Mouse (Mus musculus) embryonic facial prominence, embryonic 11.5 days (tissue): ENCODE measurements at regions not wholly inside any gene's neighbourhood (a gene's known extent, or its start where the extent isn't known, plus 50 kb on each side); places are given as distances from the start of the nearest gene placed in this dataset.

Experiments used
- ATAC-seq: fragments of 200-750 bp; cut with Nextera tagmentation; replicated peaks from 2 replicates; pipeline ENCODE4 v1.8.0; 2017; ENCODE audit warnings: low read depth; ENCODE audit not compliant: insufficient number of reproducible peaks, low FRiP score, low TSS enrichment
- DNase-seq: peaks from one replicate; pipeline ENCODE4 v3.0.0-alpha.2; 2015; ENCODE audit warnings: low spot score
- H3K27ac ChIP-seq: fragments of 300-500 bp; sonication (generic); replicated peaks from 2 replicates; pipeline ENCODE4 v1.5.1; 2014; ENCODE audit warnings: mild to moderate bottlenecking, low read depth, low read length, control low read depth
- H3K27me3 ChIP-seq: fragments of 300-500 bp; sonication (generic); 2 replicates; pipeline ENCODE4 v1.6.1; 2014; ENCODE audit warnings: mild to moderate bottlenecking, low read length, moderate library complexity, mixed read lengths; ENCODE audit not compliant: control insufficient read depth, insufficient read depth
- H3K36me3 ChIP-seq: fragments of 300-500 bp; sonication (generic); replicated peaks from 2 replicates; pipeline ENCODE4 v1.6.1; 2014; ENCODE audit warnings: low read depth, mild to moderate bottlenecking, low read length, moderate library complexity, mixed read lengths; ENCODE audit not compliant: control insufficient read depth, insufficient read depth
- H3K4me1 ChIP-seq: fragments of 300-500 bp; sonication (generic); 2 replicates; pipeline ENCODE4 v1.6.1; 2014; ENCODE audit warnings: low read length, mixed read lengths; ENCODE audit not compliant: control insufficient read depth, insufficient read depth
- H3K4me2 ChIP-seq: fragments of 300-500 bp; sonication (generic); 2 replicates; pipeline ENCODE4 v1.6.1; 2014; ENCODE audit warnings: low read depth, mild to moderate bottlenecking, control low read depth, low read length, moderate library complexity
- H3K4me3 ChIP-seq: fragments of 300-500 bp; sonication (generic); 2 replicates; pipeline ENCODE4 v1.5.1; 2014; ENCODE audit warnings: low read depth, low read length, control low read depth
- H3K9ac ChIP-seq: fragments of 300-500 bp; sonication (generic); replicated peaks from 2 replicates; pipeline ENCODE4 v1.6.1; 2014; ENCODE audit warnings: mild to moderate bottlenecking, control low read depth, low read length
- H3K9me3 ChIP-seq: fragments of 300-500 bp; sonication (generic); replicated peaks from 2 replicates; pipeline ENCODE4 v1.6.1; 2016; ENCODE audit warnings: mild to moderate bottlenecking, low read length, inconsistent platforms, mixed read lengths; ENCODE audit not compliant: control insufficient read depth
- WGBS: fragments of 180-500 bp; shearing (Covaris S2); extraction: QIAGEN DNeasy Blood & Tissue Kit; methylation state at CpG from one replicate; pipeline ENCODE4 v1.1.7; 2014; 5-methylcytosine and 5-hydroxymethylcytosine counted together

DNA sequence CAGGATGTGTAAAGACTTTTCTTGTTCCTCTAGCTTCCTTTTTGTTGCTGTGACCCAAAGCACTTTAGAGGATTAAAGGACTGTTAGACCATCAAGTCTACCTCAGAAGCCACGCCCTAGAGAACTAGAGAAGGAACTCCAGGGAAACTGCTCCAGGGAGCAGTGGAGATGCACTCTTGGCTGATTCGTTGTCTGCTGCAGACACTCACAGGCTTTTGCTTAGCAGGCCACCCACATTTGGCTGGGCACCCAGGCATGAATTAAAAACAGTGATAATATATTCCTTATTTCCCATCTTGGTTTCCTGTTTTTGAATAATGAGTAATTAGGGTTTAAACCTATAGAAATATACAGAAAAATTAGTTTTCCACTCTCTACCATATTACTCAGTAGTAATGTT lies 560.3 kb downstream of the Gbe1 start:
- no peak overlapping the region for H3K27ac ChIP-seq
- no peaks in the 10 kb centered on the region for H3K27me3 ChIP-seq
- DNase-seq (no peak), ATAC-seq (no peak)
- H3K4me2 ChIP-seq = no peak overlapping the region
- 63% methylated on average over 2 of the region's 2 CpGs for WGBS
- no peak overlapping the region for H3K4me3 ChIP-seq
- no peaks in the 10 kb centered on the region for H3K4me1 ChIP-seq
- no peaks in the 10 kb centered on the region for H3K36me3 ChIP-seq
- no peak overlapping the region for H3K9ac ChIP-seq
- H3K9me3 ChIP-seq = no peaks in the 10 kb centered on the region

DNA sequence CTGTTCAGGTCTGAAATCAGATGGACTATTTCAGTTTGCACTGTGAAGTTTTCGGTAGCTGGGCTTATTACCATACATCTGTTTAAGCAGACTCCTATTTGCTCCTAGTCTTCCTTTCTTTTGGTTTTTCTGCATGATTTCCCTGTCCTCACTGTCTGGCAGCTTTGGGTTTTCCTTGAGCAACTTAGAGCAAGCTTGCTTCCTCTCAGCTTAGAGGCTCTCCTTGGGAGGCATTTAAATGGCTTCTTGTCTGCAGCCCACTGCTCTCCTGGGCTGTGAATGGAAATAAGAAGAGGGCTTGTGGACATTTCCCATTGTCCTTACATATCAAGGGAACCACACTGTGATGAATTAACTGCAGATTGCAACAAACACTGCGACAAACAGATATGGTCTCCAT lies 566.9 kb downstream of the Gbe1 start:
- Histone ChIP-seq H3K36me3 (no peaks in the 10 kb centered on the region), H3K9me3 (no peaks in the 10 kb centered on the region), H3K4me2 (no peak overlapping the region), H3K4me3 (no peak overlapping the region), H3K27me3 (no peaks in the 10 kb centered on the region), H3K4me1 (no peaks in the 10 kb centered on the region), H3K27ac (no peak overlapping the region), H3K9ac (no peak overlapping the region)
- DNase-seq (no peak), ATAC-seq (no peak)
- 36% methylated on average over 2 of the region's 2 CpGs for WGBS

DNA sequence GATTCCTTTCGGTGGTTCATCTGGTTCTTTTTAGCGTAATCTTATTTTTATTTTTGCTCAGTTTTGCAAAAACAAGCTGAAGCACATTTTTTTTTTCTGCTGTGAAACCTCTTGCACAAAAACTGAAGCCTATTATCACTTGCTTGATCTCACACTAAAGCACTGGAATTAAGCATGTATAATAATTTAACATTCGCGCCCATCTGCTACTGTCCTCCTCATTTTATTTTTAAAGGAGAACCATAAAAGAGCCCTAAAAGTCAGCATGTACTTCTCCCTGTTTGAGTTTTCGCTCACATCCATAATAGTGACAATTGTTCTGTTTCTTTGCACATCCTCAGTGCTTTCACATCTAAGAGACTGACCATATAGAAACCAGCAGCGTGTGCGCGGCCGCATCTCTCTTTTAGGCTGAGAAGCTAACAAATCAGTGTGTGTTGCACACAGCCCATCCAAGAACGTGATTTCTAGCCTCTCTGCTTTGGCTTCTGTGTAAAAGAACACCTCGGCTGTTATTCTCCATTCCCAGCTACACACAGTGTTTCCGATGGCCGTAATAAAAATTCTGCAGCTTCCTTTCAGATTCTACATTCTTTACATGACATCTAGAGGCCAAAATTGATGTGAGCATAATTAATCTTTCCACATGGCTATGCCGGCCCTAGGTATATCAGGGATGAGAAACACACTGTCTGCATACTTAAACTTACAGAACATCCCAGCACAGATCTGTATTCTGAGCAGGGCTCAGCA lies 567.5 kb downstream of the Gbe1 start:
- no peak overlapping the region for H3K4me2 ChIP-seq
- no peak overlapping the region for H3K9ac ChIP-seq
- H3K27ac ChIP-seq = no peak overlapping the region
- no peak for DNase-seq
- WGBS = 79% methylated on average over 14 of the region's 14 CpGs
- H3K9me3 ChIP-seq = no peaks in the 10 kb centered on the region
- no peak for ATAC-seq
- H3K4me1 ChIP-seq = no peaks in the 10 kb centered on the region
- H3K27me3 ChIP-seq = no peaks in the 10 kb centered on the region
- H3K4me3 ChIP-seq = no peak overlapping the region
- H3K36me3 ChIP-seq = no peaks in the 10 kb centered on the region

DNA sequence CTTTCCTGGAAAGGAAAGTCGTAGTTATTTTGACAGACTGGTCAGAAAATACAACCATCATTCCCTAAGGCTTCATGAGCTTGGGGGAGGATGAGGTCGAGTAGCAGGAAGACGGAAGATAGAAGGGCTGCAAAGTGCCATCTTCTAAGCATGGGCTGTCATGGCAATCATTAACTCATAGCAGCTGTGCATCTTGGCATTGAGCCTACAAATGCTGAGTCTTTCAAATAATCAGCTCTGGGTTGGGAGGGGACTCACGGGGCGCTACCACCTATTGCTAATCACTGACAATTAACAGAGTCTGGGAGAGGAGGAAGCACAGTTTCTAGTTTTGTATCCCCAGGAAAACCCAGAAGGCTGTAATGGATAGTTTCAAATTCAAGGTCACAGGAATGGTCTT lies 586.3 kb downstream of the Gbe1 start:
- Histone ChIP-seq H3K4me3 (no peak overlapping the region), H3K4me2 (no peak overlapping the region), H3K36me3 (no peaks in the 10 kb centered on the region), H3K27ac (no peak overlapping the region), H3K9me3 (no peaks in the 10 kb centered on the region), H3K27me3 (no peaks in the 10 kb centered on the region), H3K9ac (no peak overlapping the region), H3K4me1 (no peaks in the 10 kb centered on the region)
- DNase-seq = no peak
- WGBS = 84% methylated on average over 5 of the region's 5 CpGs
- ATAC-seq = no peak

GRCm38 (mm10) chr16:70920047-70920446 lies 606.3 kb downstream of the Gbe1 start:
- no peaks in the 10 kb centered on the region for H3K9me3 ChIP-seq
- DNase-seq (no peak), ATAC-seq (no peak)
- no peak overlapping the region for H3K9ac ChIP-seq
- H3K36me3 ChIP-seq = no peaks in the 10 kb centered on the region
- no peaks in the 10 kb centered on the region for H3K4me1 ChIP-seq
- no peak overlapping the region for H3K4me3 ChIP-seq
- no peak overlapping the region for H3K27ac ChIP-seq
- no peaks in the 10 kb centered on the region for H3K27me3 ChIP-seq
- no peak overlapping the region for H3K4me2 ChIP-seq

- Histone ChIP-seq H3K4me3 (no peak overlapping the region), H3K4me2 (no peak overlapping the region), H3K36me3 (no peaks in the 10 kb centered on the region), H3K4me1 (no peaks in the 10 kb centered on the region), H3K27ac (no peak overlapping the region), H3K27me3 (no peaks in the 10 kb centered on the region), H3K9me3 (no peaks in the 10 kb centered on the region), H3K9ac (no peak overlapping the region)
- DNase-seq = no peak
- 51% methylated on average over 1 of the region's 1 CpGs for WGBS
- no peak for ATAC-seq
Measured at GRCm38 (mm10) chr16:70929651-70930050, 615.9 kb downstream of the Gbe1 start.

- H3K4me3 ChIP-seq = no peak overlapping the region
- H3K27me3 ChIP-seq = no peaks in the 10 kb centered on the region
- H3K4me1 ChIP-seq = no peaks in the 10 kb centered on the region
- no peak for DNase-seq
- no peak overlapping the region for H3K9ac ChIP-seq
- no peak overlapping the region for H3K27ac ChIP-seq
- no peak overlapping the region for H3K4me2 ChIP-seq
- no peaks in the 10 kb centered on the region for H3K36me3 ChIP-seq
- ATAC-seq = no peak
- no peaks in the 10 kb centered on the region for H3K9me3 ChIP-seq
Measured at GRCm38 (mm10) chr16:70935959-70936358, 622.2 kb downstream of the Gbe1 start.

DNA sequence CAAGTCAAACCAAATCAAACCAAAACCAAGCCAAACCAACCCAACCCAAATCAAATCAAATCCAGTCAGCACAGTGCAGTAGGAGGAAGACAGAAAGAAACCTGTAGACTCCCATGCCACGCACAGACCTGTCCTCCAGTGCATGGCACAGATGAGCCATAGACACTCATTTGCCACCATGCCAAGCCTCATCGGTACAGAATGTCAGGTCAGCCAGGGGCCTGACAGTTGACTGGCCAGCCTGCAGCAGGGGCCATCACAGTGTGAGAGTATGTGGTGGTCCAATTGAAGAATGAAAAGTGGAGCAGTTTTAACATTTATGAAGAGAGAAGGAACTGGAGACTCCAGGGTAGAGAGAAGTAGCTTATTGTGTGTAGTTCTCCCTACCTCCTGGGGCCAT lies 639.2 kb downstream of the Gbe1 start:
- no peak for DNase-seq
- Histone ChIP-seq H3K4me1 (no peaks in the 10 kb centered on the region), H3K9me3 (no peaks in the 10 kb centered on the region), H3K27ac (no peak overlapping the region), H3K4me3 (no peak overlapping the region), H3K27me3 (no peaks in the 10 kb centered on the region), H3K9ac (no peak overlapping the region), H3K4me2 (no peak overlapping the region), H3K36me3 (no peaks in the 10 kb centered on the region)
- no peak for ATAC-seq
- 85% methylated on average over 2 of the region's 2 CpGs for WGBS
